Mouse (Mus musculus) limb, embryonic 11.5 days (tissue): ENCODE measurements at regions not wholly inside any gene's neighbourhood (a gene's known extent, or its start where the extent isn't known, plus 50 kb on each side); places are given as distances from the start of the nearest gene placed in this dataset.

Experiments
- ATAC-seq: fragments of 200-750 bp; cut with Nextera tagmentation; 2 replicates; pipeline ENCODE4 v1.8.0; 2017; ENCODE audit warnings: low read depth; ENCODE audit not compliant: insufficient number of reproducible peaks, low FRiP score, low TSS enrichment
- DNase-seq: peaks from one replicate; pipeline ENCODE4 v3.0.0-alpha.2; 2015; ENCODE audit warnings: low spot score
- H3K27ac ChIP-seq: fragments of 300-500 bp; sonication (generic); replicated peaks from 2 replicates; pipeline ENCODE4 v1.5.1; 2014; ENCODE audit warnings: low read depth, mild to moderate bottlenecking, low read length
- H3K27me3 ChIP-seq: fragments of 300-500 bp; sonication (generic); 2 replicates; pipeline ENCODE4 v1.6.1; 2014; ENCODE audit warnings: mild to moderate bottlenecking, low read length, mixed read lengths; ENCODE audit not compliant: control insufficient read depth, insufficient read depth
- H3K36me3 ChIP-seq: fragments of 300-500 bp; sonication (generic); 2 replicates; pipeline ENCODE4 v1.6.1; 2014; ENCODE audit warnings: mild to moderate bottlenecking, low read length, moderate library complexity, mixed read lengths; ENCODE audit not compliant: control insufficient read depth, insufficient read depth
- H3K4me1 ChIP-seq: fragments of 300-500 bp; sonication (generic); 2 replicates; pipeline ENCODE4 v1.6.1; 2014; ENCODE audit warnings: low read length, mixed read lengths; ENCODE audit not compliant: control insufficient read depth, insufficient read depth
- H3K4me2 ChIP-seq: fragments of 300-500 bp; sonication (generic); 2 replicates; pipeline ENCODE4 v1.6.1; 2014; ENCODE audit warnings: low read depth, mild to moderate bottlenecking, moderate library complexity; ENCODE audit not compliant: severe bottlenecking
- H3K4me3 ChIP-seq: fragments of 300-500 bp; sonication (generic); 2 replicates; pipeline ENCODE4 v1.5.1; 2014; ENCODE audit warnings: low read depth, low read length
- H3K9ac ChIP-seq: fragments of 300-500 bp; sonication (generic); 2 replicates; pipeline ENCODE4 v1.6.1; 2014; ENCODE audit warnings: mild to moderate bottlenecking, low read length
- H3K9me3 ChIP-seq: fragments of 300-500 bp; sonication (generic); 2 replicates; pipeline ENCODE4 v1.6.1; 2016; ENCODE audit warnings: low read length; ENCODE audit not compliant: control insufficient read depth
- WGBS: fragments of 180-500 bp; shearing (Covaris S2); extraction: QIAGEN DNeasy Blood & Tissue Kit; methylation state at CpG from one replicate; pipeline ENCODE4 v1.1.7; 2014; 5-methylcytosine and 5-hydroxymethylcytosine counted together

- H3K4me2 ChIP-seq, result no peak overlapping the region
- ATAC-seq (no peak), DNase-seq (no peak)
- no peak overlapping the region for H3K9ac ChIP-seq
- H3K4me3 ChIP-seq, result no peak overlapping the region
- H3K27me3 ChIP-seq, result no peaks in the 10 kb centered on the region
- H3K4me1 ChIP-seq, result no peaks in the 10 kb centered on the region
- no peaks in the 10 kb centered on the region for H3K36me3 ChIP-seq
- H3K27ac ChIP-seq, result no peak overlapping the region
- H3K9me3 ChIP-seq, result no peaks in the 10 kb centered on the region
- WGBS, result 70% methylated on average over 3 of the region's 3 CpGs
Observed at GRCm38 (mm10) chr13:101159878-101160277, 326.7 kb upstream of the Slc30a5 start.

GRCm38 (mm10) chr13:101153760-101154159 is 320.5 kb upstream of the Slc30a5 start:
- Histone ChIP-seq H3K4me2 (no peak overlapping the region), H3K27me3 (no peaks in the 10 kb centered on the region), H3K4me3 (no peak overlapping the region), H3K27ac (no peak overlapping the region), H3K4me1 (no peaks in the 10 kb centered on the region), H3K9ac (no peak overlapping the region), H3K36me3 (no peaks in the 10 kb centered on the region), H3K9me3 (no peaks in the 10 kb centered on the region)
- ATAC-seq (no peak), DNase-seq (no peak)

- Histone ChIP-seq H3K27ac (no peak overlapping the region), H3K36me3 (no peaks in the 10 kb centered on the region), H3K4me2 (no peak overlapping the region), H3K9me3 (no peaks in the 10 kb centered on the region), H3K27me3 (no peaks in the 10 kb centered on the region), H3K4me1 (no peaks in the 10 kb centered on the region), H3K9ac (no peak overlapping the region), H3K4me3 (no peak overlapping the region)
- ATAC-seq, result no peak
- 55% methylated on average over 3 of the region's 3 CpGs for whole genome bisulfite sequencing
- DNase-seq, result no peak
Observed at GRCm38 (mm10) chr13:101142761-101143160, 309.5 kb upstream of the Slc30a5 start.

- no peaks in the 10 kb centered on the region for H3K36me3 ChIP-seq
- no peak overlapping the region for H3K4me3 ChIP-seq
- 78% methylated on average over 6 of the region's 6 CpGs for WGBS
- no peak overlapping the region for H3K4me2 ChIP-seq
- no peaks in the 10 kb centered on the region for H3K9me3 ChIP-seq
- H3K9ac ChIP-seq, result no peak overlapping the region
- DNase-seq (no peak), ATAC-seq (no peak)
- no peaks in the 10 kb centered on the region for H3K4me1 ChIP-seq
- H3K27me3 ChIP-seq, result no peaks in the 10 kb centered on the region
- H3K27ac ChIP-seq, result no peak overlapping the region
Observed at GRCm38 (mm10) chr13:101142104-101142735, 309.0 kb upstream of the Slc30a5 start.

GRCm38 (mm10) chr13:101129466-101129865 is 296.2 kb upstream of the Slc30a5 start:
- no peak for DNase-seq
- no peak for ATAC-seq
- no peaks in the 10 kb centered on the region for H3K36me3 ChIP-seq
- H3K27me3 ChIP-seq, result no peaks in the 10 kb centered on the region
- H3K9ac ChIP-seq, result no peak overlapping the region
- H3K4me1 ChIP-seq, result no peaks in the 10 kb centered on the region
- H3K9me3 ChIP-seq, result no peaks in the 10 kb centered on the region
- WGBS, result 80% methylated on average over 3 of the region's 3 CpGs
- H3K4me3 ChIP-seq, result no peak overlapping the region
- no peak overlapping the region for H3K27ac ChIP-seq
- H3K4me2 ChIP-seq, result no peak overlapping the region

GRCm38 (mm10) chr13:101127808-101128207 is 294.6 kb upstream of the Slc30a5 start:
- ATAC-seq (no peak), DNase-seq (no peak)
- 82% methylated on average over 2 of the region's 2 CpGs for WGBS

GRCm38 (mm10) chr13:101127262-101127661 is 294.0 kb upstream of the Slc30a5 start:
- H3K27me3 ChIP-seq, result no peaks in the 10 kb centered on the region
- DNase-seq (no peak), ATAC-seq (no peak)
- no peak overlapping the region for H3K4me2 ChIP-seq
- no peak overlapping the region for H3K4me3 ChIP-seq
- no peaks in the 10 kb centered on the region for H3K36me3 ChIP-seq
- WGBS, result 79% methylated on average over 3 of the region's 3 CpGs
- H3K4me1 ChIP-seq, result no peaks in the 10 kb centered on the region
- H3K9me3 ChIP-seq, result no peaks in the 10 kb centered on the region
- no peak overlapping the region for H3K9ac ChIP-seq
- no peak overlapping the region for H3K27ac ChIP-seq

More at GRCm38 (mm10) chr13:101127808-101128207, 294.6 kb upstream of the Slc30a5 start:
- Histone ChIP-seq H3K4me2 (no peak overlapping the region), H3K9me3 (no peaks in the 10 kb centered on the region), H3K27me3 (no peaks in the 10 kb centered on the region), H3K36me3 (no peaks in the 10 kb centered on the region), H3K4me3 (no peak overlapping the region), H3K4me1 (no peaks in the 10 kb centered on the region), H3K9ac (no peak overlapping the region), H3K27ac (no peak overlapping the region)

- Histone ChIP-seq H3K36me3 (no peaks in the 10 kb centered on the region), H3K4me3 (no peak overlapping the region), H3K9ac (no peak overlapping the region), H3K27ac (no peak overlapping the region), H3K4me1 (no peaks in the 10 kb centered on the region), H3K27me3 (no peaks in the 10 kb centered on the region), H3K9me3 (no peaks in the 10 kb centered on the region), H3K4me2 (no peak overlapping the region)
- 83% methylated on average over 2 of the region's 2 CpGs for WGBS
- DNase-seq (no peak), ATAC-seq (no peak)
Observed at GRCm38 (mm10) chr13:101117311-101117710, 284.1 kb upstream of the Slc30a5 start.

GRCm38 (mm10) chr13:101115296-101115695 is 282.1 kb upstream of the Slc30a5 start:
- no peak overlapping the region for H3K4me2 ChIP-seq
- H3K27ac ChIP-seq, result no peak overlapping the region
- no peaks in the 10 kb centered on the region for H3K4me1 ChIP-seq
- H3K27me3 ChIP-seq, result no peaks in the 10 kb centered on the region
- no peak overlapping the region for H3K9ac ChIP-seq
- DNase-seq, result no peak
- 71% methylated on average over 5 of the region's 5 CpGs for WGBS
- H3K36me3 ChIP-seq, result no peaks in the 10 kb centered on the region
- H3K4me3 ChIP-seq, result no peak overlapping the region
- no peak for ATAC-seq
- H3K9me3 ChIP-seq, result no peaks in the 10 kb centered on the region
